Mouse (Mus musculus) MEL (cell line): ENCODE results near the gene Psap. TPM values are rescaled to one million over a fixed set of nuclear protein-coding genes. Genes with fewer than 3 reads are reported as not detected.

Source experiments
- DNase-seq: peaks from one replicate; pipeline ENCODE4 v3.0.0; 2011; ENCODE audit warnings: low read depth, low spot score
- H3K27ac ChIP-seq: 2 replicates; pipeline ENCODE4 v1.5.1; 2012; ENCODE audit warnings: low read depth, mild to moderate bottlenecking, control low read depth, low read length, moderate library complexity; ENCODE audit not compliant: control insufficient read depth
- H3K27me3 ChIP-seq, 2 experiments: fragments of 150-350 bp in 1 of 2; sonication (generic) in 1 of 2; 2 replicates each; pipeline ENCODE4 v1.6.1; 2012; ENCODE audit warnings: low read length in 2 of 2, mild to moderate bottlenecking in 2 of 2, improper control_type of control experiment in 1 of 2, moderate library complexity in 1 of 2; ENCODE audit not compliant: insufficient read depth in 2 of 2, control insufficient read depth in 1 of 2
- H3K36me3 ChIP-seq, 2 experiments: 2 replicates each; pipeline ENCODE4 v1.6.1; 2012 to 2014; ENCODE audit warnings: low read length in 2 of 2, improper control_type of control experiment in 1 of 2, inconsistent platforms in 1 of 2, mild to moderate bottlenecking in 1 of 2; ENCODE audit not compliant: insufficient read depth in 2 of 2, control insufficient read depth in 1 of 2
- H3K4me1 ChIP-seq, 2 experiments: fragments of 150-350 bp in 1 of 2; sonication (generic) in 1 of 2; 2 replicates each; pipeline ENCODE4 v1.6.1; 2012; ENCODE audit warnings: low read length in 2 of 2, improper control_type of control experiment in 1 of 2, mild to moderate bottlenecking in 1 of 2; ENCODE audit not compliant: insufficient read depth in 2 of 2, control insufficient read depth in 1 of 2
- H3K4me3 ChIP-seq, 2 experiments: fragments of 150-350 bp in 1 of 2; sonication (generic) in 1 of 2; 2 replicates each; pipeline ENCODE4 v1.5.1; 2012; ENCODE audit warnings: low read depth in 2 of 2, low read length in 2 of 2, mild to moderate bottlenecking in 2 of 2, moderate library complexity in 2 of 2, control low read depth in 1 of 2, improper control_type of control experiment in 1 of 2; ENCODE audit not compliant: control insufficient read depth in 1 of 2, insufficient read depth in 1 of 2
- H3K79me2 ChIP-seq: 2 replicates; pipeline ENCODE4 v1.6.1; 2012; ENCODE audit warnings: mild to moderate bottlenecking, low read length, moderate library complexity; ENCODE audit not compliant: control insufficient read depth, poor library complexity, insufficient read depth
- H3K9ac ChIP-seq: 2 replicates; pipeline ENCODE4 v1.6.1; 2012; ENCODE audit warnings: low read depth, mild to moderate bottlenecking, control low read depth, low read length, moderate library complexity; ENCODE audit not compliant: control insufficient read depth, poor library complexity, severe bottlenecking
- H3K9me3 ChIP-seq: fragments of 150-350 bp; sonication (generic); replicated peaks from 2 replicates; pipeline ENCODE4 v1.6.1; 2012; ENCODE audit warnings: mild to moderate bottlenecking, low read length, improper control_type of control experiment, moderate library complexity; ENCODE audit not compliant: insufficient read depth
- CHD1 ChIP-seq: IDR thresholded peaks from 2 replicates; pipeline ENCODE4 v1.6.1; 2012; ENCODE audit warnings: low read depth, mild to moderate bottlenecking, inconsistent platforms, low read length, improper control_type of control experiment
- CHD2 ChIP-seq: IDR thresholded peaks from 2 replicates; pipeline ENCODE4 v1.6.1; 2011; ENCODE audit warnings: low read length, improper control_type of control experiment
- CTCF ChIP-seq, 3 experiments: IDR thresholded peaks in 2 of 3; conservative IDR thresholded peaks in 1 of 3; 2 replicates each; pipeline ENCODE4 v1.5.1; 2011 to 2012; ENCODE audit warnings: low read length in 3 of 3, low read depth in 2 of 3, mild to moderate bottlenecking in 2 of 3, improper control_type of control experiment in 1 of 3, inconsistent platforms in 1 of 3, mixed read lengths in 1 of 3, moderate library complexity in 1 of 3; ENCODE audit not compliant: control insufficient read depth in 1 of 3, insufficient read depth in 1 of 3, poor library complexity in 1 of 3, severe bottlenecking in 1 of 3
- E2F4 ChIP-seq: IDR thresholded peaks from 2 replicates; pipeline ENCODE4 v1.6.1; 2011; ENCODE audit warnings: low read depth, low read length, improper control_type of control experiment, borderline replicate concordance
- ELF1 ChIP-seq: IDR thresholded peaks from 2 replicates; pipeline ENCODE4 v1.6.1; 2014; ENCODE audit warnings: low read depth, mild to moderate bottlenecking, inconsistent platforms, low read length, improper control_type of control experiment, moderate library complexity
- EP300 ChIP-seq, 2 experiments: IDR thresholded peaks; 2 replicates each; pipeline ENCODE4 v1.6.1; 2011; ENCODE audit warnings: improper control_type of control experiment in 2 of 2, low read length in 2 of 2, low read depth in 1 of 2, mild to moderate bottlenecking in 1 of 2
- ETS1 ChIP-seq: IDR thresholded peaks from 2 replicates; pipeline ENCODE4 v1.6.1; 2012; ENCODE audit warnings: low read depth, mild to moderate bottlenecking, inconsistent platforms, low read length, improper control_type of control experiment, moderate library complexity
- GATA1 ChIP-seq: IDR thresholded peaks from 2 replicates; pipeline ENCODE4 v1.6.1; 2011; ENCODE audit warnings: low read depth, low read length, improper control_type of control experiment
- HCFC1 ChIP-seq: IDR thresholded peaks from 2 replicates; pipeline ENCODE4 v1.6.1; 2012; ENCODE audit warnings: low read depth, mild to moderate bottlenecking, inconsistent platforms, low read length, improper control_type of control experiment, moderate library complexity
- JUND ChIP-seq: IDR thresholded peaks from 2 replicates; pipeline ENCODE4 v1.6.1; 2011; ENCODE audit warnings: low read depth, mild to moderate bottlenecking, improper control_type of control experiment, low read length
- KAT2A ChIP-seq: conservative IDR thresholded peaks from 2 replicates; pipeline ENCODE4 v1.6.1; 2012; ENCODE audit warnings: low read depth, low read length, improper control_type of control experiment, inconsistent platforms
- MAFK ChIP-seq: IDR thresholded peaks from 2 replicates; pipeline ENCODE4 v1.6.1; 2011; ENCODE audit warnings: low read depth, mild to moderate bottlenecking, low read length, improper control_type of control experiment, borderline replicate concordance
- MAX ChIP-seq: IDR thresholded peaks from 2 replicates; pipeline ENCODE4 v1.6.1; 2011; ENCODE audit warnings: low read length, improper control_type of control experiment
- MAZ ChIP-seq: IDR thresholded peaks from 2 replicates; pipeline ENCODE4 v1.6.1; 2012; ENCODE audit warnings: low read depth, mild to moderate bottlenecking, inconsistent platforms, low read length, improper control_type of control experiment
- MEF2A ChIP-seq: IDR thresholded peaks from 2 replicates; pipeline ENCODE4 v1.6.1; 2014; ENCODE audit warnings: low read depth, mild to moderate bottlenecking, inconsistent platforms, low read length, improper control_type of control experiment; ENCODE audit not compliant: poor library complexity, insufficient replicate concordance, severe bottlenecking; ENCODE audit errors: extremely low read depth
- MYC ChIP-seq: IDR thresholded peaks from 2 replicates; pipeline ENCODE4 v1.6.1; 2011; ENCODE audit warnings: low read depth, mild to moderate bottlenecking, low read length, improper control_type of control experiment, moderate library complexity
- NELFE ChIP-seq: IDR thresholded peaks from 2 replicates; pipeline ENCODE4 v1.6.1; 2011; ENCODE audit warnings: low read depth, low read length, improper control_type of control experiment
- NRF1 ChIP-seq: IDR thresholded peaks from 2 replicates; pipeline ENCODE4 v1.6.1; 2014; ENCODE audit warnings: low read depth, mild to moderate bottlenecking, inconsistent platforms, low read length, improper control_type of control experiment, moderate library complexity; ENCODE audit not compliant: poor library complexity, insufficient read depth, severe bottlenecking
- POLR2AphosphoS2 ChIP-seq: IDR thresholded peaks from 2 replicates; pipeline ENCODE4 v1.6.1; 2011; ENCODE audit warnings: low read length, improper control_type of control experiment
- POLR2AphosphoS5 ChIP-seq: IDR thresholded peaks from 2 replicates; pipeline ENCODE4 v1.6.1; 2012; ENCODE audit warnings: low read depth, borderline replicate concordance, mild to moderate bottlenecking, inconsistent platforms, low read length, moderate library complexity, mixed read lengths
- RAD21 ChIP-seq: IDR thresholded peaks from 2 replicates; pipeline ENCODE4 v1.6.1; 2011; ENCODE audit warnings: mild to moderate bottlenecking, low read depth, low read length, improper control_type of control experiment
- RCOR1 ChIP-seq: IDR thresholded peaks from 2 replicates; pipeline ENCODE4 v1.6.1; 2012; ENCODE audit warnings: low read depth, mild to moderate bottlenecking, inconsistent platforms, low read length, improper control_type of control experiment
- SIN3A ChIP-seq: IDR thresholded peaks from 2 replicates; pipeline ENCODE4 v1.6.1; 2012; ENCODE audit warnings: low read length, improper control_type of control experiment, inconsistent platforms
- SMC3 ChIP-seq: IDR thresholded peaks from 2 replicates; pipeline ENCODE4 v1.6.1; 2011; ENCODE audit warnings: low read depth, low read length, improper control_type of control experiment
- TAL1 ChIP-seq: IDR thresholded peaks from 2 replicates; pipeline ENCODE4 v1.6.1; 2012; ENCODE audit warnings: mild to moderate bottlenecking, inconsistent platforms, low read length, moderate library complexity, mixed read lengths
- TBP ChIP-seq: IDR thresholded peaks from 2 replicates; pipeline ENCODE4 v1.8.0; 2011; ENCODE audit warnings: low read depth, low read length, improper control_type of control experiment
- TCF12 ChIP-seq: IDR thresholded peaks from 2 replicates; pipeline ENCODE4 v1.6.1; 2014; ENCODE audit warnings: low read depth, mild to moderate bottlenecking, inconsistent platforms, low read length, improper control_type of control experiment, moderate library complexity
- UBTF ChIP-seq: IDR thresholded peaks from 2 replicates; pipeline ENCODE4 v1.6.1; 2012; ENCODE audit warnings: low read depth, mild to moderate bottlenecking, inconsistent platforms, low read length, improper control_type of control experiment, moderate library complexity, borderline replicate concordance; ENCODE audit not compliant: insufficient read depth
- USF1 ChIP-seq: IDR thresholded peaks from 2 replicates; pipeline ENCODE4 v1.6.1; 2014; ENCODE audit warnings: low read depth, mild to moderate bottlenecking, inconsistent platforms, low read length, improper control_type of control experiment, moderate library complexity
- ZC3H11A ChIP-seq: IDR thresholded peaks from 2 replicates; pipeline ENCODE4 v1.6.1; 2012; ENCODE audit warnings: low read depth, mild to moderate bottlenecking, inconsistent platforms, low read length, improper control_type of control experiment
- ZKSCAN1 ChIP-seq: IDR thresholded peaks from 2 replicates; pipeline ENCODE4 v1.6.1; 2012; ENCODE audit warnings: low read depth, mild to moderate bottlenecking, inconsistent platforms, low read length, improper control_type of control experiment, moderate library complexity
- ZMIZ1 ChIP-seq: IDR thresholded peaks from 2 replicates; pipeline ENCODE4 v1.6.1; 2012; ENCODE audit warnings: low read depth, mild to moderate bottlenecking, inconsistent platforms, low read length, improper control_type of control experiment, moderate library complexity
- polyA plus RNA-seq, 2 experiments: library from polyadenylated mRNA; stranded (reverse) in 1 of 2; unstranded in 1 of 2; fragments of >175 nt in 1 of 2; fragments of >200 nt in 1 of 2; gene quantifications; 2 replicates each; pipeline versions ENCODE4 v1.2.1 to v1.2.4; 2012; ENCODE audit warnings: low replicate concordance in 2 of 2, low read depth in 1 of 2; ENCODE audit not compliant: insufficient read length in 2 of 2, insufficient read depth in 1 of 2, missing spikeins in 1 of 2
- total RNA-seq: library from RNA; depleted of rRNA; stranded (reverse); fragments of 300-350 nt; gene quantifications from 2 replicates; pipeline ENCODE4 v1.2.3, GENCODE M21; 2012

The Psap gene
- total and polyA plus RNA-seq, 3 experiments = 56.8 to 153 (median 106) TPM

- H3K27me3 ChIP-seq = no peaks in the 10 kb centered on the region
Measured at GRCm38 (mm10) chr10:60256088-60256487, 21.3 kb upstream of the Psap start.

GRCm38 (mm10) chr10:60257261-60257825 is 20.1 kb upstream of the Psap start:
- H3K4me3 ChIP-seq = peak overlapping the region; percentile 41 to 59
- DNase-seq = peak; percentile 80
- H3K9me3 ChIP-seq = no peaks in the 10 kb centered on the region
- TF ChIP-seq GATA1 = no peak
- TF ChIP-seq NELFE = no peak
- no peak for TF ChIP-seq ZC3H11A
- TF ChIP-seq HCFC1 = no peak
- TF ChIP-seq TBP = peak; percentile 93
- TF ChIP-seq UBTF = no peak
- TF ChIP-seq RAD21 = no peak
- TF ChIP-seq SMC3 = no peak
- no peak for TF ChIP-seq USF1
- no peak for TF ChIP-seq RCOR1
- TF ChIP-seq MAFK = no peak
- TF ChIP-seq MAZ = no peak
- no peak for TF ChIP-seq ZKSCAN1
- no peak for TF ChIP-seq POLR2AphosphoS2
- no peak for TF ChIP-seq CTCF (IDR thresholded peaks at IDR 0.05 in 2 of 3, conservative IDR thresholded peaks at IDR 0.05 in 1 of 3; ENCODE audit: control insufficient read depth in 1 of 3, insufficient read depth in 1 of 3, low read depth in 2 of 3, low read length in 3 of 3, poor library complexity in 1 of 3, severe bottlenecking in 1 of 3)
- 0 out of 2 replicates have a peak, but pooled peaks have one; percentile 34 for TF ChIP-seq MYC
- TF ChIP-seq KAT2A = no peak
- no peak for TF ChIP-seq JUND
- TF ChIP-seq TAL1 = no peak
- TF ChIP-seq POLR2AphosphoS5 = no peak
- no peak for TF ChIP-seq CHD1
- no peak for TF ChIP-seq MEF2A
- TF ChIP-seq E2F4 = no peak
- 0 out of 2 replicates have a peak, but pooled peaks have one; percentile 22 for TF ChIP-seq ETS1
- TF ChIP-seq ZMIZ1 = no peak
- TF ChIP-seq ELF1 = no peak
- TF ChIP-seq CHD2 = no peak

More at GRCm38 (mm10) chr10:60256088-60256487, 21.3 kb upstream of the Psap start:
- Histone ChIP-seq H3K4me1 (peaks cover 0 to 13% of the 10 kb centered on the region in 2 experiments; a peak in 2 of 4 replicates), H3K4me3 (no peak overlapping the region), H3K9me3 (no peaks in the 10 kb centered on the region), H3K27ac (no peak overlapping the region), H3K9ac (no peak overlapping the region), H3K79me2 (no peaks in the 10 kb centered on the region), H3K36me3 (peaks cover 0 to 5% of the 10 kb centered on the region in 2 experiments; a peak in 2 of 4 replicates)
- DNase-seq = no peak
- TF ChIP-seq NRF1 = no peak
- no peak for TF ChIP-seq MEF2A
- TF ChIP-seq ETS1 = 0 out of 2 replicates have a peak, but pooled peaks have one; percentile 21
- peak; percentile 67 for TF ChIP-seq TAL1
- no peak for TF ChIP-seq RCOR1
- peak; percentile 56 for TF ChIP-seq TCF12
- peak; percentile 70 for TF ChIP-seq GATA1
- no peak for TF ChIP-seq SIN3A
- peak; percentile 25 to 45; a peak in 3 of 4 replicates for TF ChIP-seq EP300 (IDR thresholded peaks at IDR 0.05; ENCODE audit: low read depth in 1 of 2, low read length in 2 of 2)
- no peak for TF ChIP-seq MYC
- no peak for TF ChIP-seq USF1
- no peak for TF ChIP-seq MAX

More at GRCm38 (mm10) chr10:60257261-60257825, 20.1 kb upstream of the Psap start:
- Histone ChIP-seq H3K4me1 (peaks cover 0 to 16% of the 10 kb centered on the region in 2 experiments; a peak in 2 of 4 replicates), H3K27me3 (no peaks in the 10 kb centered on the region), H3K27ac (peak overlapping the region; percentile 71), H3K9ac (peak overlapping the region; percentile 59), H3K36me3 (peaks cover 0 to 8% of the 10 kb centered on the region in 2 experiments; a peak in 2 of 4 replicates), H3K79me2 (no peaks in the 10 kb centered on the region)
